Comparison of ENCODE assay signal across 26 mouse cellular contexts in the genomic region with DNA sequence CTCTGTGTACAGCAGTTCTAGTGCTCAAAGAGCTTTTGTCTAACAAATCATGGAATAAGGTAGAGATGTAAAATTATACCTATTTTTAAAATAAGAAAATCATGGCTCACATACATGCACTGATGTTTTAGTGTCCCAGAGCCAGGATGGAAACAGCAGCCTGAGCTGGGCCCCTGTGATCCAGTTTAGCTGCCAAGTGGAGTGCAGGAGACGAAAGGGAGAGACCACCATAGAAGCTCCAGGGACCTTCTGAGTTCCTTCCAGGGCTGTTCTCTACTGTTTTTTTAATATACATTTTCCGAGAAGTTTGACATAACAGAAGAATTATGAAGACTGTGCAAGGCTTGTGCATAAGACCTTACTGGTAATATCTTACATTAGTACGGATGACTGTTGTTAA. TPM values are rescaled to one million over a fixed set of nuclear protein-coding genes. Genes with fewer than 3 reads are reported as not detected.
DNase-seq lines count a peak whose midpoint lies in the region; ATAC-seq and TF ChIP-seq lines count a peak whose summit lies in the region.
"Had no signal": no experiment of that assay in that cellular context is flagged by ENCODE, and none has a peak within 500 bp of the region (broad histone marks: within the 10 kb centered on the region; RNA-seq: fewer than 3 reads in every experiment).

No protein-coding gene starts in this region.

- no peaks in the 10 kb centered on the region for H3K9me3 ChIP-seq in kidney, postnatal 0 days (replicated peaks; ENCODE audit: low read length)
- H3K9me3 ChIP-seq in embryonic facial prominence, embryonic 14.5 days (ENCODE audit: control insufficient read depth, low read length) = no peaks in the 10 kb centered on the region
- H3K9me3 ChIP-seq in limb, embryonic 15.5 days = no peaks in the 10 kb centered on the region
- H3K9me3 ChIP-seq: forebrain, embryonic 12.5 days; heart, embryonic 10.5 days; hindbrain, embryonic 12.5 days; liver, embryonic 13.5 days had no signal

- H3K36me3 ChIP-seq in kidney, postnatal 0 days (ENCODE audit: insufficient read depth, low read length) = no peaks in the 10 kb centered on the region
- H3K36me3 ChIP-seq in embryonic facial prominence, embryonic 14.5 days (ENCODE audit: control insufficient read depth, insufficient read depth, low read length) = no peaks in the 10 kb centered on the region
- H3K36me3 ChIP-seq in limb, embryonic 15.5 days = no peaks in the 10 kb centered on the region
- H3K36me3 ChIP-seq: forebrain, embryonic 12.5 days; heart, embryonic 10.5 days; hindbrain, embryonic 12.5 days; liver, embryonic 13.5 days had no signal

- no peaks in the 10 kb centered on the region for H3K27me3 ChIP-seq in kidney, postnatal 0 days (ENCODE audit: insufficient read depth, low read length)
- H3K27me3 ChIP-seq in embryonic facial prominence, embryonic 14.5 days (replicated peaks; ENCODE audit: control insufficient read depth, insufficient read depth, low read length) = no peaks in the 10 kb centered on the region
- no peaks in the 10 kb centered on the region for H3K27me3 ChIP-seq in limb, embryonic 15.5 days
- H3K27me3 ChIP-seq: forebrain, embryonic 12.5 days; hindbrain, embryonic 12.5 days; liver, embryonic 13.5 days had no signal

- 74% methylated on average over 3 of the region's 3 CpGs for WGBS in kidney, postnatal 0 days
- WGBS in embryonic facial prominence, embryonic 14.5 days = 57% methylated on average over 3 of the region's 3 CpGs
- 56% methylated on average over 3 of the region's 3 CpGs for WGBS in limb, embryonic 15.5 days

- no peak for ATAC-seq in kidney, postnatal 0 days (replicated peaks; ENCODE audit: low FRiP score, low read depth)
- peak; percentile 54; the same call in 1 of the 2 replicates for ATAC-seq in embryonic facial prominence, embryonic 14.5 days (ENCODE audit: low read depth)
- peak; percentile 61; the same call in 1 of the 2 replicates for ATAC-seq in limb, embryonic 15.5 days (ENCODE audit: insufficient number of reproducible peaks, low FRiP score, low TSS enrichment, low read depth)
- ATAC-seq in erythroblast, adult 5-6 weeks (replicated peaks; ENCODE audit: low FRiP score, poor library complexity, severe bottlenecking) = no peak
- ATAC-seq: CD4-positive, CD25-positive, alpha-beta regulatory T cell, adult 4 months had no signal

- H3K9ac ChIP-seq in kidney, postnatal 0 days (ENCODE audit: low read depth, low read length) = no peak overlapping the region
- no peak overlapping the region for H3K9ac ChIP-seq in embryonic facial prominence, embryonic 14.5 days (ENCODE audit: low read depth, low read length)
- H3K9ac ChIP-seq in limb, embryonic 15.5 days = no peak overlapping the region
- H3K9ac ChIP-seq: forebrain, embryonic 12.5 days; hindbrain, embryonic 12.5 days; liver, embryonic 13.5 days had no signal

- DNase-seq in heart, adult 11 months = peak; percentile 74
- DNase-seq in heart, postnatal 4 days = no peak
- no peak for DNase-seq in kidney, postnatal 0 days (ENCODE audit: low spot score)
- DNase-seq in kidney, adult 11 months = no peak
- DNase-seq in embryonic facial prominence, embryonic 14.5 days (ENCODE audit: low spot score) = peak; percentile 70
- DNase-seq in urinary bladder, adult 18-20 months (ENCODE audit: low spot score in 2 of 2) = no peak
- DNase-seq: adrenal gland, postnatal 25 days; cerebellum, adult 8-10 months; heart, postnatal 10 days; kidney, adult 2 months; kidney, postnatal 4 days; layer of hippocampus, adult 9-11 months; left cerebral cortex, postnatal 4 days; liver, embryonic 13.5 days; lung, adult 2 months; thymus, postnatal 14 days had no signal

- H3K27ac ChIP-seq in kidney, postnatal 0 days = peak overlapping the region; percentile 27
- peak overlapping the region; percentile 95 for H3K27ac ChIP-seq in embryonic facial prominence, embryonic 14.5 days (replicated peaks; ENCODE audit: low read depth, low read length)
- peak overlapping the region; percentile 88 for H3K27ac ChIP-seq in limb, embryonic 15.5 days
- H3K27ac ChIP-seq: forebrain, embryonic 12.5 days; heart, embryonic 10.5 days; hindbrain, embryonic 12.5 days; left cerebral cortex, adult 2 months; liver, embryonic 13.5 days had no signal

- no peak overlapping the region for H3K4me2 ChIP-seq in kidney, postnatal 0 days (ENCODE audit: low read length)
- H3K4me2 ChIP-seq in embryonic facial prominence, embryonic 14.5 days (ENCODE audit: low read depth, low read length) = no peak overlapping the region
- no peak overlapping the region for H3K4me2 ChIP-seq in limb, embryonic 15.5 days
- H3K4me2 ChIP-seq: forebrain, embryonic 12.5 days; hindbrain, embryonic 12.5 days; liver, embryonic 13.5 days; midbrain, embryonic 11.5 days had no signal

- no peak overlapping the region for H3K4me3 ChIP-seq in kidney, postnatal 0 days (replicated peaks; ENCODE audit: low read depth, low read length)
- H3K4me3 ChIP-seq in embryonic facial prominence, embryonic 14.5 days (ENCODE audit: low read depth, low read length) = no peak overlapping the region
- no peak overlapping the region for H3K4me3 ChIP-seq in limb, embryonic 15.5 days
- H3K4me3 ChIP-seq: erythroblast, embryonic 14.5 days; forebrain, embryonic 12.5 days; heart, embryonic 10.5 days; hindbrain, embryonic 12.5 days; left cerebral cortex, adult 2 months; liver, embryonic 13.5 days had no signal

- TF ChIP-seq CTCF in kidney, postnatal 0 days (IDR thresholded peaks at IDR 0.05; ENCODE audit: low read depth) = no peak

- no peaks in the 10 kb centered on the region for H3K4me1 ChIP-seq in kidney, postnatal 0 days (replicated peaks; ENCODE audit: insufficient read depth, low read length)
- H3K4me1 ChIP-seq in embryonic facial prominence, embryonic 14.5 days (ENCODE audit: control insufficient read depth, insufficient read depth, low read length) = peaks cover 26% of the 10 kb centered on the region
- H3K4me1 ChIP-seq in limb, embryonic 15.5 days = peaks cover 28% of the 10 kb centered on the region
- H3K4me1 ChIP-seq: forebrain, embryonic 12.5 days; hindbrain, embryonic 12.5 days; liver, embryonic 13.5 days had no signal

RNA-seq across cellular contexts. Expression of gene Tes3-ps, which starts 15.2 kb away (rescaled TPM):
- 1 to 10 TPM; 1.4 TPM for total RNA-seq in heart, postnatal 4 days (2021)
- polyA plus RNA-seq in kidney, postnatal 0 days (2015; fragmentation: Nextera tagmentation; extraction: Ambion mirVana) = 0.54 and 0.66 TPM in 2 replicates
- 0.81 and 0.97 TPM in 2 replicates for polyA plus RNA-seq in embryonic facial prominence, embryonic 14.5 days (2014; fragmentation: Nextera tagmentation; extraction: Ambion mirVana)
- 0.72 and 0.88 TPM in 2 replicates for polyA plus RNA-seq in limb, embryonic 15.5 days (2015; fragmentation: Nextera tagmentation; extraction: Ambion mirVana)
- 0.77 and 0.84 TPM in 2 replicates for total RNA-seq in erythroblast, adult 5-6 weeks (2015; ENCODE audit: low replicate concordance)
- total RNA-seq in erythroblast, adult 5-6 weeks (2017; ENCODE audit: low replicate concordance) = 3.0 and 5.4 TPM in 2 replicates
- polyA plus RNA-seq: kidney, adult 2 months; lung, adult 2 months had no signal

RNA-seq across cellular contexts. Expression of gene Ecm2, which starts 26.7 kb away (rescaled TPM):
- 10 to 100 TPM; 13.2 to 13.8 TPM for total RNA-seq in heart, postnatal 4 days (2021)
- polyA plus RNA-seq in kidney, postnatal 0 days (2015; fragmentation: Nextera tagmentation; extraction: Ambion mirVana) = 2.5 TPM in 2 replicates
- 1.7 TPM in 2 replicates for polyA plus RNA-seq in embryonic facial prominence, embryonic 14.5 days (2014; fragmentation: Nextera tagmentation; extraction: Ambion mirVana)
- 4.0 and 7.2 TPM in 2 replicates for polyA plus RNA-seq in limb, embryonic 15.5 days (2015; fragmentation: Nextera tagmentation; extraction: Ambion mirVana)
- not detected in 2 replicates for total RNA-seq in erythroblast, adult 5-6 weeks (2015; ENCODE audit: low replicate concordance)
- total RNA-seq in erythroblast, adult 5-6 weeks (2017; ENCODE audit: low replicate concordance) = 0.09 and 0.70 TPM in 2 replicates
- total RNA-seq: neutrophil, adult 5-6 weeks had no signal
- polyA plus RNA-seq: erythroblast, embryonic 14.5 days had no signal

RNA-seq across cellular contexts. Expression of gene Ippk, which starts 56.8 kb away (rescaled TPM):
- 1 to 10 TPM; 9.5 to 9.9 TPM for total RNA-seq in heart, postnatal 4 days (2021)
- polyA plus RNA-seq in kidney, postnatal 0 days (2015; fragmentation: Nextera tagmentation; extraction: Ambion mirVana) = 13.5 and 14.3 TPM in 2 replicates
- polyA plus RNA-seq in embryonic facial prominence, embryonic 14.5 days (2014; fragmentation: Nextera tagmentation; extraction: Ambion mirVana) = 13.8 and 14.5 TPM in 2 replicates
- 14.2 and 14.7 TPM in 2 replicates for polyA plus RNA-seq in limb, embryonic 15.5 days (2015; fragmentation: Nextera tagmentation; extraction: Ambion mirVana)
- 1.5 and 1.9 TPM in 2 replicates for total RNA-seq in erythroblast, adult 5-6 weeks (2015; ENCODE audit: low replicate concordance)
- total RNA-seq in erythroblast, adult 5-6 weeks (2017; ENCODE audit: low replicate concordance) = 1.5 and 5.7 TPM in 2 replicates

Comparison
In these comparisons a context has a peak if more than half of its experiments do, and no peak if none do; other contexts are left out.
1. DNase-seq: peak in heart, adult 11 months (single experiment) and embryonic facial prominence, embryonic 14.5 days (single experiment); none in heart, postnatal 4 days (single experiment), kidney, postnatal 0 days (single experiment), kidney, adult 11 months (single experiment) and urinary bladder, adult 18-20 months (0 of 2).
2. ATAC-seq: peak in embryonic facial prominence, embryonic 14.5 days (single experiment) and limb, embryonic 15.5 days (single experiment); none in kidney, postnatal 0 days (single experiment) and erythroblast, adult 5-6 weeks (single experiment).
3. H3K27ac ChIP-seq: peak in every context shown above with its lines; median percentile 95 in embryonic facial prominence, embryonic 14.5 days; 88 in limb, embryonic 15.5 days; 27 in kidney, postnatal 0 days.